Mouse (Mus musculus) spleen, postnatal 36 days (tissue): ENCODE data around the gene Per2.

ENCODE experiments used
- DNase-seq, 2 experiments: peaks; one replicate each; pipeline ENCODE4 v3.0.0; 2022; ENCODE audit warnings: low spot score in 2 of 2, mixed read lengths in 1 of 2

Per2 gene

GRCm38 (mm10) chr1:91397927-91398259, 61.2 kb downstream of the Per2 start:
- peak in 1 of 2 experiments; percentile 9 for DNase-seq

GRCm38 (mm10) chr1:91390369-91390768, 68.8 kb downstream of the Per2 start:
- no peak for DNase-seq

GRCm38 (mm10) chr1:91381091-91381471, 78.0 kb downstream of the Per2 start:
- DNase-seq: no peak

- DNase-seq: peak; percentile 52 to 62
Observed at GRCm38 (mm10) chr1:91380453-91381090, 78.6 kb downstream of the Per2 start.

GRCm38 (mm10) chr1:91373414-91373835, 85.7 kb downstream of the Per2 start:
- DNase-seq: peak; percentile 16 to 45

GRCm38 (mm10) chr1:91370055-91370454, 89.1 kb downstream of the Per2 start:
- DNase-seq: no peak

GRCm38 (mm10) chr1:91369408-91369807, 89.7 kb downstream of the Per2 start:
- no peak for DNase-seq

GRCm38 (mm10) chr1:91367295-91367694, 91.8 kb downstream of the Per2 start:
- no peak for DNase-seq

GRCm38 (mm10) chr1:91366215-91367108, 92.7 kb downstream of the Per2 start, which contains the start of gene Erfe:
Gene Erfe, plus strand, starts transcription at chr1:91366430.
- DNase-seq: peak; percentile 66 to 70
